Mouse (Mus musculus): Measurements from ENCODE around the gene Olfr877. TPM values are rescaled to one million over a fixed set of nuclear protein-coding genes. Genes with fewer than 3 reads are reported as not detected.

Olfr877 gene
- total RNA-seq (2023): not detected

DNA sequence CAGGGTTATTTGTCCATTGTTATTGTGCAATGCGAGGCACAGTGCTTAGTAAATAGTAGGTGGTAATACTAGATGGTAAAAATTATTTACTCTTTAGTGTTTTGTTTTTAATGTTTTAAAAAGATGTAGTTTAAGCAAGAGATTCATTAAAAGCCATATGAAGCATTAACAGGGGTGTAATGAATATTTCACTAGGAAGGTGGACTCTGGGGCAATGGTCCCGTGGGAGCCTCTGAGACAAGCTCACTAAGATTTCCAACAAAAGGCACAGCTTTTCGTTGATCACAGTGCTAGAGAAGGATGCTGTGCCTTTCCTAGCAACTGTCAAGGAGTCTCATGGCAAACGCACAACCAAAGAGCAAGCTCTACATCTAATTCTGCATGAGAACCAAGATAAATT, at the start of gene Olfr877:
Gene Olfr877 (plus strand): TSS at position 301 of the 400 bp plus-strand sequence.

DNA sequence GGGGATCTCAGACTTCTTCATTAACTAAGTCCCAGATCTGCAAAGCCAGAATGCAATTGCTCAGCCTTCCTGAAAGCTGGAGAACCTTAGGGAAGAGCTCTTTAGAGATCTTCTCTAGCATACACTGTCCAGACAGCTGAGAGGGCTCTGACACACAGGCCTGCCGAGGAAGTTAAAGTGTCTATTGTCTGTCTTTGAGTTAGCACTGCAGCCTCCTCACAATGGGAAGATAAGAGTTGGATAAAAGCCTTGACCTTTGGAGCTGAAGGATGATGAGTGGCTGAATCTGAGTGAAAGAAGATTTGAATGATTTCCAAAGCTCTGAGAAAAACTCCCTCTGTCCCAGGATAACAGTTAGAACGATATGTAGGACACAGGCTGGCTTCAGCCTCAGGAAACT, 42.6 kb downstream of the Olfr877 start, which contains the start of gene Olfr145:
Gene Olfr145 (plus strand): TSS at position 64 of the 400 bp plus-strand sequence.

Other genes with a start within 250 kb of the Olfr877 start
- gene Spa17, start 240.5 kb upstream of the Olfr877 start, total RNA-seq (2023): not detected
- gene Tbrg1, start 197.0 kb upstream of the Olfr877 start, total RNA-seq (2023): 83.6 TPM
- gene Panx3, start 185.0 kb upstream of the Olfr877 start, total RNA-seq (2023): not detected
- gene Olfr160, start 138.0 kb upstream of the Olfr877 start, total RNA-seq (2023): not detected
- not detected for gene Olfr874, start 109.2 kb upstream of the Olfr877 start, total RNA-seq (2023)
- not detected for gene Olfr875, start 82.4 kb upstream of the Olfr877 start, total RNA-seq (2023)
- gene Olfr876, start 51.2 kb upstream of the Olfr877 start, total RNA-seq (2023): not detected
- not detected for gene Olfr145, start 42.5 kb downstream of the Olfr877 start, total RNA-seq (2023)
- gene Olfr878, start 63.6 kb downstream of the Olfr877 start, total RNA-seq (2023): not detected
- not detected for gene Olfr881, start 137.6 kb downstream of the Olfr877 start, total RNA-seq (2023)
- gene Olfr883, start 171.5 kb downstream of the Olfr877 start, total RNA-seq (2023): not detected
- not detected for gene Olfr884, start 192.3 kb downstream of the Olfr877 start, total RNA-seq (2023)
- gene Olfr885, start 207.1 kb downstream of the Olfr877 start, total RNA-seq (2023): not detected
- gene Olfr887, start 229.8 kb downstream of the Olfr877 start, total RNA-seq (2023): not detected